Mouse (Mus musculus) kidney, adult 2 months (tissue): Measurements from ENCODE around the gene Gramd1b.

ENCODE experiments used
- CTCF ChIP-seq: fragments of 200-500 bp; conservative IDR thresholded peaks from 2 replicates; pipeline ENCODE4 v1.5.1; 2011; ENCODE audit warnings: low read depth, mild to moderate bottlenecking, control low read depth, low read length, moderate library complexity, mixed read lengths; ENCODE audit not compliant: insufficient read depth, insufficient read length
- POLR2A ChIP-seq: fragments of 200-500 bp; IDR thresholded peaks from one replicate; pipeline ENCODE4 v1.6.1; 2011; ENCODE audit warnings: low read depth, low read length, control low read depth

- TF ChIP-seq CTCF (no peak), POLR2A (no peak)
Observed at GRCm38 (mm10) chr9:40397471-40398245, 133.5 kb downstream of the Gramd1b start.
